Mouse (Mus musculus) heart, embryonic 11.5 days (tissue): ENCODE measurements at regions not wholly inside any gene's neighbourhood (a gene's known extent, or its start where the extent isn't known, plus 50 kb on each side); places are given as distances from the start of the nearest gene placed in this dataset.

Source experiments
- ATAC-seq: fragments of 200-750 bp; cut with Nextera tagmentation; replicated peaks from 2 replicates; pipeline ENCODE4 v1.8.0; 2017; ENCODE audit warnings: moderate library complexity; ENCODE audit not compliant: insufficient number of reproducible peaks, low FRiP score, low TSS enrichment
- H3K27ac ChIP-seq: fragments of 300-500 bp; sonication (generic); 2 replicates; pipeline ENCODE4 v1.5.1; 2014; ENCODE audit warnings: mild to moderate bottlenecking, low read depth, low read length
- H3K27me3 ChIP-seq: fragments of 300-500 bp; sonication (generic); 2 replicates; pipeline ENCODE4 v1.6.1; 2014; ENCODE audit warnings: mild to moderate bottlenecking, low read length, mixed read lengths; ENCODE audit not compliant: control insufficient read depth, insufficient read depth
- H3K36me3 ChIP-seq: fragments of 300-500 bp; sonication (generic); 2 replicates; pipeline ENCODE4 v1.6.1; 2014; ENCODE audit warnings: mild to moderate bottlenecking, low read length, moderate library complexity, mixed read lengths; ENCODE audit not compliant: control insufficient read depth, insufficient read depth
- H3K4me1 ChIP-seq: fragments of 300-500 bp; sonication (generic); 2 replicates; pipeline ENCODE4 v1.6.1; 2014; ENCODE audit warnings: low read length; ENCODE audit not compliant: control insufficient read depth, insufficient read depth
- H3K4me2 ChIP-seq: fragments of 300-500 bp; sonication (generic); 2 replicates; pipeline ENCODE4 v1.6.1; 2014; ENCODE audit warnings: mild to moderate bottlenecking, moderate library complexity
- H3K4me3 ChIP-seq: fragments of 300-500 bp; sonication (generic); 2 replicates; pipeline ENCODE4 v1.5.1; 2014; ENCODE audit warnings: low read depth, low read length
- H3K9ac ChIP-seq: fragments of 300-500 bp; sonication (generic); 2 replicates; pipeline ENCODE4 v1.6.1; 2014; ENCODE audit warnings: mild to moderate bottlenecking, low read depth, low read length, moderate library complexity
- H3K9me3 ChIP-seq: fragments of 300-500 bp; sonication (generic); replicated peaks from 2 replicates; pipeline ENCODE4 v1.6.1; 2016; ENCODE audit warnings: low read length; ENCODE audit not compliant: control insufficient read depth
- WGBS: fragments of 180-500 bp; shearing (Covaris S2); extraction: QIAGEN DNeasy Blood & Tissue Kit; methylation state at CpG from one replicate; pipeline ENCODE4 v1.1.7; 2014; ENCODE audit not compliant: insufficient replicate concordance; 5-methylcytosine and 5-hydroxymethylcytosine counted together

DNA sequence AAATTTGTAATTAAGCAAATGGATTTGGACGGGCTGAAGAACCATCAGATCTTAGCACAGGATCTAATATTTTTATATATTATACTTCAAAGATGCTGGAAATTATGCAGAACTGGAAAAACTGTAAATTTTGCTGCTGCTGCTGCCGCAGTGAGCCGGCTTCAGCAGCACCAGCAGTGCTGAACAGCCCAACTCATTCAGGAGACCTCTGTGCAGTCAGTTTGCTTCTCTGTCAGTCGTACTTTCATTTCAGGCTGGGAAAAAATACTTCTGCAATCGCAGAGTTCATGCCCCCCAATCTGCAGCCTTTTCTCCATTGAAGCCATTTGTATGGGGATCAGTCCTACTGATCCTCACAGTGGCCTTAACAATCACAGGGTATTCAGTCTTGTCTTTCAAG, 53.4 kb upstream of the Trpc3 start:
- no peaks in the 10 kb centered on the region for H3K36me3 ChIP-seq
- H3K4me3 ChIP-seq: 0 out of 2 replicates have a peak overlapping the region, but pooled peaks have one; percentile 6
- H3K27me3 ChIP-seq: no peaks in the 10 kb centered on the region
- 0 out of 2 replicates have a peak overlapping the region, but pooled peaks have one; percentile 18 for H3K9ac ChIP-seq
- 65% methylated on average over 5 of the region's 5 CpGs for WGBS
- peak overlapping the region; percentile 30; the same call in 1 of the 2 replicates for H3K27ac ChIP-seq
- H3K4me1 ChIP-seq: no peaks in the 10 kb centered on the region
- H3K9me3 ChIP-seq: no peaks in the 10 kb centered on the region
- ATAC-seq: no peak
- 0 out of 2 replicates have a peak overlapping the region, but pooled peaks have one; percentile 27 for H3K4me2 ChIP-seq

DNA sequence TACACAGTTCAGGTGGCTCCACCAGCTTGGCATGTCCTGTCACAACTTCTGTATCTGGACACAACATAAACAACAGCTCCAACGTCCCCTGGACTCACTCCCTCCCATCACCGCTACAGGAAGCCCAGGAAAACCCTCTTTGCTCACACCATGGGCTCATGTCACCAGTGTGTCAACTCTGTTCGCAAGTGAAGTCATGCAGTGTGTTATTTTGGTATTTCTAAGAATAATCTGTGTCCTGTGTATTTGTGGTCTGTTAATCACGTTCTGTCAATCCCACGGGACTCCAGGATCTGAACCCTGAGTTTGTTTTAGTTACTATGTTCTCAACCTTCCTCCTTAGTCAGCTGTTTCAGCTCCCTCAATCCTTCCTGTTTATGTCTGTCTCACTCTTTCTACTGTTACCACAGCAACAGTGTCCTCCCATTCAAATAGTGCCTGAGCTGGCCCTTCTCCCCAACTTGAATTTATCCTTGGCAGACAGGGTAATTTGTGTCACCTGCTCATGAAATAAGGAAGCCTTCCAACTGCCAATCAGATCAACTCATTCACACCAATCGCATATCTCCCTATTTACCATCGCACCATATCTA, 64.5 kb upstream of the Trpc3 start:
- Histone ChIP-seq H3K9ac (no peak overlapping the region), H3K27ac (no peak overlapping the region), H3K27me3 (no peaks in the 10 kb centered on the region), H3K4me3 (no peak overlapping the region), H3K4me1 (peaks cover under 1% of the 10 kb centered on the region; the same call in 1 of the 2 replicates), H3K4me2 (no peak overlapping the region), H3K36me3 (no peaks in the 10 kb centered on the region), H3K9me3 (no peaks in the 10 kb centered on the region)
- ATAC-seq: no peak
- 56% methylated on average over 7 of the region's 7 CpGs for WGBS

DNA sequence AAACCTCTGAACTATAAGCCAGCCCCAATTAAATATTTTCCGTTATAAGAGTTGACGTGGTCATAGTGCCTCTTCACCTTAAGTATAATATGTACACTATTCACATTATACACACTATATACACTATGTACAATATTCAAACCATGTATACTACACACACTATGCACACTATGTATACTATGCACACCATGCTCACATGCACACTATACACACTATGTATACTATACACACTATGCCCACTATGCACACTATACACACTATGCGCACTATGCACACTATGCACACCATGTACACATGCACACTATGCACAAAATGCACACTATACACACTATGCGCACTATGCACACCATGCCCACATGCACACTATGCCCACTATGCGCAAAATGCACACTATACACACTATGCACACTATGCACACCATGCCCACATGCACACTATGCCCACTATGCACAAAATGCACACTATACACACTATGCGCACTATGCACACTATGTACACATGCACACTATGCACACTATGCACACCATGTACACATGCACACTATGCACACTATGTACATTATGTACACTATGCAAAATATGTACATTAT, 72.2 kb upstream of the Trpc3 start:
- no peak overlapping the region for H3K27ac ChIP-seq
- ATAC-seq: no peak
- no peaks in the 10 kb centered on the region for H3K27me3 ChIP-seq
- 87% methylated on average over 6 of the region's 6 CpGs for WGBS
- H3K36me3 ChIP-seq: no peaks in the 10 kb centered on the region
- no peaks in the 10 kb centered on the region for H3K9me3 ChIP-seq
- no peak overlapping the region for H3K9ac ChIP-seq
- no peak overlapping the region for H3K4me2 ChIP-seq
- H3K4me1 ChIP-seq: no peaks in the 10 kb centered on the region
- no peak overlapping the region for H3K4me3 ChIP-seq

DNA sequence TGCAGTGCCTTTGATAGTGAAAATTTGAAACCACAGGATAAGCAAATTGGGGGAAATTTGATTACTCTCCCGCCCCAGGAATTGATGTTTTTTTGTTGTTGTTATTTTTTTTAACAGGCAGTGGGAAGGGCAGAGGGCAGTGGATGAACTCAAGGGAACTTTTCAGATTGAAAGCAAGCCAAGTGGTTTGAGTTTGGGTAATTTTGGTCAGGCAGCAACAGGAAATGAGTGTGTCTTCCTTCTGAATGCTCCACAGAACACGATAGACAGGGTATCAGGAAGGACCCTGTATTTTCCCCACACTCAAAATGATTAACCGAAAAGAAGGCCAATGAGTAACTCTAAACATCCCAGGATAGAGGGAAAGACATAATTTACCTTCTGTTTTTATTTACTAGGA, 72.9 kb upstream of the Trpc3 start:
- no peaks in the 10 kb centered on the region for H3K27me3 ChIP-seq
- H3K4me1 ChIP-seq: no peaks in the 10 kb centered on the region
- H3K9me3 ChIP-seq: no peaks in the 10 kb centered on the region
- H3K9ac ChIP-seq: no peak overlapping the region
- 69% methylated on average over 3 of the region's 3 CpGs for WGBS
- no peak overlapping the region for H3K4me3 ChIP-seq
- no peaks in the 10 kb centered on the region for H3K36me3 ChIP-seq
- no peak overlapping the region for H3K27ac ChIP-seq
- ATAC-seq: no peak
- H3K4me2 ChIP-seq: no peak overlapping the region

DNA sequence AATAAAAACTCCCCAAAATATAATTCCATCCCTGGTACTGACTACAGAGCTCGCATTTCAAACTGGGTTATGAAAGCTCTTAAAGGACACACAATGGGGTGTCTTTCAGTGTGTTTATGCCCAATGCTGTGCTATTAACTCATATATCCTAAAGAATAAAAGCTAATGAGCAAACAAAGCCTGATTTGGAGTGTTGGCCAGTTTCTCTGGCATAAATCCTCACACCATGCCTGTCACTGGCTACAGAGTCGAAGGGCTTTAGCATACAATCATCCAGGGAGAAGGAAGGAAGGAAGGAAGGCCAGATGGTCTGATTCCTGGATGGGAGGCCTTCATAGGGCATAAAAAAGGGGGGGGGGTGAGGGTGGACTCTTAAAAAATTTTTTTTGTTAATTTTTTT, 74.8 kb upstream of the Trpc3 start:
- H3K27ac ChIP-seq: no peak overlapping the region
- H3K9ac ChIP-seq: no peak overlapping the region
- WGBS: 64% methylated on average over 2 of the region's 2 CpGs
- H3K4me1 ChIP-seq: no peaks in the 10 kb centered on the region
- no peaks in the 10 kb centered on the region for H3K9me3 ChIP-seq
- no peaks in the 10 kb centered on the region for H3K27me3 ChIP-seq
- no peak overlapping the region for H3K4me2 ChIP-seq
- H3K36me3 ChIP-seq: no peaks in the 10 kb centered on the region
- no peak for ATAC-seq
- H3K4me3 ChIP-seq: no peak overlapping the region

DNA sequence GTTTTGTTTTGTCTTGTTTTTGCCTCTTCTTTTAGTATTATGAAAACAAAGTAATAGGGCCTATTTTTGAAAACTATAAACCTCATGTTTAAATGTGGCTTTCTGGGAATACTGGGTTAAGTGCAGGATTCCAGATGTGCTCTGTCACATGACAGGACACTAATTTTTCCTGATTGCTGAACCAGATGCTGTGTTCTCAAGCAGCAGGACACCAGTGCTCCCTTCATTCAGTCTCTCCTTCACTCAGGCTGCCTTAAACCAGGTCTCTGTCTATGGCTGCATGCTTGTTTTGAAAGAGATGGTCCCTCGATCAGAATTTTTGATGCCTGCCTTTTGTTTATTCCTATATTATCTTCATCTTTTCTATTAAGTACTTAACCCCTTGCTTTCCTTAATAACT, 80.1 kb upstream of the Trpc3 start:
- Histone ChIP-seq H3K27me3 (no peaks in the 10 kb centered on the region), H3K4me2 (no peak overlapping the region), H3K36me3 (no peaks in the 10 kb centered on the region), H3K9ac (no peak overlapping the region), H3K4me3 (no peak overlapping the region), H3K9me3 (no peaks in the 10 kb centered on the region), H3K4me1 (no peaks in the 10 kb centered on the region), H3K27ac (no peak overlapping the region)
- ATAC-seq: no peak
- WGBS: 61% methylated on average over 1 of the region's 1 CpGs

DNA sequence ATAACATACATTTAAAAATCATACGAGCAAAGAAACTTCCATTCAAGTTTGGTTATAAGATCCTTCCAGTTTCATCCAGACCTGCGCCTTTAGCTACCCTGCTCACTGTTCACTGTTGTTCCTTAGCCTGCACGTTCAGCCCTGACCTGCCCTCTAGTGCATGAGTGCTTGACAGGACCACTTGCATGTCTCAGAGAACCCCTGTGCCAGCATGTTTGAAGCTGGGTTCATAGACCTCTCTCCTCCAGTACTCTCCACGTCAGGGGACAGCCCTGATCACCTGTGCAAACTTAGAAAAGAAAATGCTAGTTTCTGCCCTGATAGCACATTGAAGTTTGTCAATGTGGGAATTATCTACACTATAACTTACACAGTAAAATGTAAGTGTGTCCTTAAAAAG, 81.0 kb upstream of the Trpc3 start:
- Histone ChIP-seq H3K9me3 (no peaks in the 10 kb centered on the region), H3K36me3 (no peaks in the 10 kb centered on the region), H3K27ac (no peak overlapping the region), H3K27me3 (no peaks in the 10 kb centered on the region), H3K4me1 (no peaks in the 10 kb centered on the region), H3K9ac (no peak overlapping the region), H3K4me3 (no peak overlapping the region), H3K4me2 (no peak overlapping the region)
- ATAC-seq: no peak
- 69% methylated on average over 4 of the region's 4 CpGs for WGBS

DNA sequence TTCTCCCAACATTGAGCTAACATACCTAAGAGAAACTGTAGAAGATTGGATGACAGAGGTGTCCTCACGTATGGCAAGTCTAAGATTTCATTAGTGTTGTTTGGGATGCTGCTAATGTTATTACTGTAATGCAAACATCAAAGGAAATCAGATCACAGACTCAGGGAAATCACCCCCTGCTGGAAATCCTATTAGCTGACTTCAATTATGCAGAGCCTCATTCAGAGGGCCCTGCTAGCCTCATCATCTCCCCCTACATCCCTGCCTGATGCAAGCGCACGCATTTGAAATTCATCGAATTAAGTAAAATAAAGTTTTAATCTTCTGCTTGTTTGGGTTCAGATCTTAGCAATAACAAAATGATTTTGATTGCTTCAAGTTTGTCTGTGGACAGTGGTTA, 84.1 kb upstream of the Trpc3 start:
- H3K36me3 ChIP-seq: no peaks in the 10 kb centered on the region

DNA sequence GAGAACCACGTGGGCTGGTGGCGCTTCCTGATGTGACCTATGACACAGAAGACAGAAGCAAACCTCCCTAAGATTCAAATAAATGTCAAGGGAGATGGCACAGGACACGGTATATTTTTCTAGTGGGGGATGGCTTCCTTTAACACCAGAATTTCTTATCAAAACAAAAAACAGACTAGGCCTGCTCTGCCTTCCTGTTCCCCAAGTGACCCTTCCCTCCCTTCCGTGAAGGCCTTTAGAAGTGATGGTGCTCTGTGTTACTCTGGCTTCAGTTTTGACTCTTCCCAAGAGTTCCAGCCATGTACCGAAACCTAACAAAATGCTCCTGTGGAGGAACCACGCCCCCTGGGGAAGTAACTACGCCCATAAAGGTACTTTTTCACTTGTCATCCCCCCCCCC, 84.5 kb upstream of the 4932438A13Rik start:
- WGBS: 61% methylated on average over 7 of the region's 7 CpGs
- peak overlapping the region; percentile 29; the same call in 1 of the 2 replicates for H3K27ac ChIP-seq
- no peaks in the 10 kb centered on the region for H3K27me3 ChIP-seq
- H3K36me3 ChIP-seq: no peaks in the 10 kb centered on the region
- H3K4me3 ChIP-seq: no peak overlapping the region
- H3K9ac ChIP-seq: no peak overlapping the region
- no peaks in the 10 kb centered on the region for H3K4me1 ChIP-seq
- peak; percentile 49; the same call in 1 of the 2 replicates for ATAC-seq
- H3K9me3 ChIP-seq: no peaks in the 10 kb centered on the region
- H3K4me2 ChIP-seq: no peak overlapping the region

More for the DNA sequence above, 84.1 kb upstream of the Trpc3 start:
- Histone ChIP-seq H3K4me1 (no peaks in the 10 kb centered on the region), H3K27ac (no peak overlapping the region), H3K4me3 (no peak overlapping the region), H3K9ac (no peak overlapping the region), H3K27me3 (no peaks in the 10 kb centered on the region), H3K4me2 (no peak overlapping the region), H3K9me3 (no peaks in the 10 kb centered on the region)
- no peak for ATAC-seq
- WGBS: 41% methylated on average over 4 of the region's 4 CpGs
